Mouse (Mus musculus): ENCODE results near the gene Arrdc2. TPM values are rescaled to one million over a fixed set of nuclear protein-coding genes. Genes with fewer than 3 reads are reported as not detected.
A peak's percentile ranks its signal among the peaks of the same experiment; 100 is the strongest.

Gene Arrdc2
- polyA plus RNA-seq, 1 experiment from 2014 or later, result 3.8 TPM

DNA sequence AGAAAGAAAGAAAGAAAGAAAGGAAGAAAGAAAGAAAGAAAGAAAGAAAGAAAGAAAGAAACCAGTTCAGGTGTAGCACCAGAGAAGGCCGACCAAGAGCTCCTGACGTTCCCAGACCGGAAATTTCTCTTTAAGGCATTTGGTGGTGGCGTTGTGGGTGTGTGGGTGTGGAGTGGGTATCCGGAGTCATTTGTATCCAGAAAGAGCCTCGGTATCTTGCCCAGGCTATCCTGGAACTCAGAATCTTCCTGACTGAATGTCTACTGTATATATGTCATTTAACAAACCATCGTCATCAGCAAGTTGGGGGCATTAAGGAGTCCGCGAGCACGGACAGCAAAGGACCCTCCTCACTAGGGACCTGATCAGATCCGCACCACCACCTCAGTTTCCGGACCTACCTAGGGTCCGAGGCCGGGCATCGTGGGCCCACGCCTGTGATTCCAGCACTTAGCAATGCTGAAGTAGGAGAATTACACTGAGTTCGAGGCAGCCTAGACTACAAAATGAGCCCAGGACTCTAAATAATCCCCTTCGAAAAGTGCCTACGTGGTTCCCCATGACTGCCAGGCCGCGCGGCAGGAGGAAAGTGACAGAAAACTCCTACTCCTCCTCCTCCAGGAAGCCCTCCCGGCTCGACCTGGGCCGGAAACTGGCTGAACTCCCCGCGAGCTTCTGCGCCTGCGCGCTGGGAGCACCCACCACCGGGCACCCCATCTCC is 33.3 kb upstream of the Arrdc2 start:
- Histone ChIP-seq H3K36me3 (peaks cover 5% of the 10 kb centered on the region; the same call in 1 of the 2 replicates), H3K4me1 (peaks cover 47% of the 10 kb centered on the region), H3K9me3 (no peaks in the 10 kb centered on the region), H3K4me3 (peak overlapping the region; percentile 71), H3K27me3 (ENCODE audit: insufficient read depth, poor library complexity, severe bottlenecking) (0 out of 2 replicates have a peak, but pooled peaks cover 5% of the 10 kb centered on the region), H3K27ac (peak overlapping the region; percentile 91)
- WGBS, result 8% methylated on average over 31 of the region's 31 CpGs
- no peak for DNase-seq (ENCODE audit: low spot score)

DNA sequence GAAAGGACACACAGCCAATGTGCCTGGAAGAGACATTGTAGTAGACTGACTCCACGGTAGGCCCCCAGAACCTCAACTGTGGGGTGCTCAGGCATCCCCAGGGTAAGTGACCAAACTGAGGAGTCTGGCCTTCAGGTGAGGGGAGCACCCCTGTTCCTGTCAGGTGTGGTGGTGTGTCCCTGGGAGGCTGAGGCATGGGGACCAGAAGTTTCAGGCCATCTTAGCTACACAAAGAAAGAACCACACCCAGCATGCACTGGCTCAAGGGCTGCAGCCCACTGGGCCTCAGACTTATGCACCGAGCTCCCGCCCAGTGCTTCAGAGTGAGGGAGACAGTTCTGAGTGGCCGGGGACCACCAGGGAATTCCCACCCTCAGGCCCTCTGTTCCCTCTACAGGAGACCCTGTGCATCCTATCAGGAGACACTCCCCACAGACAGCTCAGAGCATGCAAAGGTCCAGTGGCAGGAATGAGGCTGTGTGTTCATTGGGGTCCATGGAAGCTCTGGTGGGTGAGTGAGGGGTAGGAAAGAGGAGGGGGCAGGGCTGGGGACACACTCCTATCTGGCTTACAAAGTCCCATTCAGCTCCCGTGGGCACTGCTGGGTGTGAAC is 31.8 kb upstream of the Arrdc2 start:
- DNase-seq (ENCODE audit: low spot score), result no peak
- H3K27me3 ChIP-seq (ENCODE audit: insufficient read depth, poor library complexity, severe bottlenecking), result 0 out of 2 replicates have a peak, but pooled peaks cover 5% of the 10 kb centered on the region
- peaks cover 51% of the 10 kb centered on the region for H3K4me1 ChIP-seq
- H3K9me3 ChIP-seq, result no peaks in the 10 kb centered on the region
- H3K27ac ChIP-seq, result no peak overlapping the region; the same call in 1 of the 2 replicates
- peaks cover 9% of the 10 kb centered on the region for H3K36me3 ChIP-seq
- 84% methylated on average over 5 of the region's 5 CpGs for WGBS
- peak overlapping the region; percentile 2; the same call in 1 of the 2 replicates for H3K4me3 ChIP-seq

DNA sequence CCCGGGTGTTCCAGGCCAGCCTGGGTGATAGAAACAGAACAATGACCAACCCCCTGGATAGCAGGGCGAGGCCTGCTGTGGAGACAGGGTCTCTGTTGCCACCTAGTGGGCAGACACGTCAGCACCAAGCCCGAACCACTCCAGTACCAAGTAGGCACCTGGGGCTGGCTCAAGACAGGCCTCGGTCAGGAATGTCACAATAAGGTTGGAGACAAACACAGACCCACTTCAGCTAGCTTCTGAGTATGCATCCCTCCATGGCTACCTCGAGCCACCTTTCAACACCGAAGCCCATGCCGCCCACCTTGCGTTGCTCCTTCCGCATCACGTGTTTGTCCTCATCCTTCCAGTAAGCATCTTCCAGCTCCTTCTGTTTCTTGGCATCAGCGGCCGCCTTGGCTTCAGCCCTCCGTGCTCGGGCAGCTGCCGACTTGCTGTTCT is 30.1 kb upstream of the Arrdc2 start:
- peaks cover 65% of the 10 kb centered on the region for H3K4me1 ChIP-seq
- WGBS, result 52% methylated on average over 16 of the region's 16 CpGs
- peaks cover 9% of the 10 kb centered on the region for H3K36me3 ChIP-seq
- H3K27ac ChIP-seq, result peak overlapping the region; percentile 83; the same call in 1 of the 2 replicates
- no peak overlapping the region for H3K4me3 ChIP-seq
- H3K27me3 ChIP-seq (ENCODE audit: insufficient read depth, poor library complexity, severe bottlenecking), result 0 out of 2 replicates have a peak, but pooled peaks cover 6% of the 10 kb centered on the region
- DNase-seq (ENCODE audit: low spot score), result peak; percentile 90
- H3K9me3 ChIP-seq, result no peaks in the 10 kb centered on the region

DNA sequence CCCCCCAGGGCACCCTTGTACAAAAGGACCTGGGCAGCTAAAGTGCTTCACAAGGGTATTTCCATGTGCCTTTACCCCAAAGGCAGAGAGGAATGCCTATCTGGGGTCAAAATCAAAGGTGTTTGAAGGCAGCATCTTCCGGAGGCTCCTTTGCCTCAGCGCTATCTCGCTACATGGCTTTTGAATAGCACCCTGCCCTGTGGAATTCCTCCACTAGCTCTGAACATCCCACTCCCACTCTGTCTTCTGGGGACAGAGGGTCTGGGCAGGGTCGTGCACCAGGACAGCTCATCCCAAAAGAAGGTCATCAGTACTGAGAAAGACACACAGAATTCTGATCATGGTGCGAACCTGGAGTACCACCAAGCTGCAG is 29.7 kb upstream of the Arrdc2 start:
- Histone ChIP-seq H3K36me3 (peaks cover 9% of the 10 kb centered on the region), H3K4me1 (peaks cover 68% of the 10 kb centered on the region), H3K4me3 (peak overlapping the region; percentile 47), H3K27me3 (ENCODE audit: insufficient read depth, poor library complexity, severe bottlenecking) (0 out of 2 replicates have a peak, but pooled peaks cover 10% of the 10 kb centered on the region), H3K27ac (peak overlapping the region; percentile 83), H3K9me3 (no peaks in the 10 kb centered on the region)
- no peak for DNase-seq (ENCODE audit: low spot score)
- 42% methylated on average over 5 of the region's 5 CpGs for WGBS

DNA sequence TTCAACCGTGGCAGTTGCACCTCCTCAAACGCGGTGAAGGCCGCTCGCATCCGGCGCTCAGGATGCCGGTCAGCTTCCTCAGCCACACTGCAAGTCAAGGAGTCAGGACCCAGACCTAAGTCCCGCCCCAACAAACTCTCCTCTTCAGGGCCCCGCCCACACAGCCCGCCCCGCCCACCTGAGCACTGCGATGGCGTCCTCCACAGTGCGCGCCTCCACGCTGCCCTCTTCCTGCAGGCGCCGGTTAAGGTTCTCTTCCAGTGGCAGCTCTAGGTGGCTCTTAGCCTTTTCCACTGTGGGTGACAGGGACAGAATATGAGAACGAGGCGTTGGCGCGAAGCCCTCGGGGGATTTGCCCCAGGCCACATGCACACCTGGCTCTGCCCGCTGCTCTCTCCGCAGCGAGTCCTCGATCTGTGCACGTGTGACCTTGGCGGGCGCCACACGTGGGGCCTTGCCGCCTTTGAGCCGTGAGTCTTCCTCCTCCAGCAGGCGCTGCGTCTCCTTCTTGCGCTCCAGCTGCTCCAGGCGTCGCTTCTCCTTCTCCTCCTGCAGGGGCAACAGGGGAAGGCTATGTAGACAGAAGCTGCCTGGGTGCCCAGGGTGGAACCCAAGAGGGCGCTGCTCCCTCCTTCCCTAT is 29.2 kb upstream of the Arrdc2 start:
- peaks cover 9% of the 10 kb centered on the region for H3K36me3 ChIP-seq
- DNase-seq (ENCODE audit: low spot score), result peak; percentile 91
- WGBS, result 22% methylated on average over 40 of the region's 40 CpGs
- peak overlapping the region; percentile 83 for H3K27ac ChIP-seq
- H3K27me3 ChIP-seq (ENCODE audit: insufficient read depth, poor library complexity, severe bottlenecking), result peaks cover 13% of the 10 kb centered on the region; the same call in 1 of the 2 replicates
- H3K4me3 ChIP-seq, result peak overlapping the region; percentile 47
- H3K4me1 ChIP-seq, result peaks cover 68% of the 10 kb centered on the region
- no peaks in the 10 kb centered on the region for H3K9me3 ChIP-seq

DNA sequence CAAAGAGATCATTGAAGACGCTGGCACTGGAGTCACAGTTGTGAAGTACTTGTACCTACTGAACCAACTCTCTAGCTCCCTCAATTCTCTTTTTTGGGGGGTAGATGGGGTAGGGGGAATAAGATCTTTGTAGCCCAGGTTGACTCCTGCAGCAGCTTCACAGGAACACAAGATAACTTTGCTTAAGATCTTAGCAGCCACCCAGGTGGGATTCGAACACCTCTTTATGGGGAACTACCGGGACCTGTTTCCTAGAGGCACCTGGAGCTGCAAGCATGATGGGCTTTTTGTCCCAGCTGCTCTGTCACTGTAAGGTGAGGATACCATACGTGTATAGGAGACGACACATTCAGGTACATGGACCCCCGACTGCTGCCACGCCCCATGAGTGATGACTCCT is 27.0 kb upstream of the Arrdc2 start:
- Histone ChIP-seq H3K27ac (0 out of 2 replicates have a peak overlapping the region, but pooled peaks have one; percentile 90), H3K36me3 (peaks cover 9% of the 10 kb centered on the region), H3K4me3 (no peak overlapping the region; the same call in 1 of the 2 replicates), H3K27me3 (ENCODE audit: insufficient read depth, poor library complexity, severe bottlenecking) (peaks cover 34% of the 10 kb centered on the region), H3K9me3 (no peaks in the 10 kb centered on the region), H3K4me1 (peaks cover 80% of the 10 kb centered on the region)
- 83% methylated on average over 7 of the region's 7 CpGs for WGBS
- DNase-seq (ENCODE audit: low spot score), result no peak

DNA sequence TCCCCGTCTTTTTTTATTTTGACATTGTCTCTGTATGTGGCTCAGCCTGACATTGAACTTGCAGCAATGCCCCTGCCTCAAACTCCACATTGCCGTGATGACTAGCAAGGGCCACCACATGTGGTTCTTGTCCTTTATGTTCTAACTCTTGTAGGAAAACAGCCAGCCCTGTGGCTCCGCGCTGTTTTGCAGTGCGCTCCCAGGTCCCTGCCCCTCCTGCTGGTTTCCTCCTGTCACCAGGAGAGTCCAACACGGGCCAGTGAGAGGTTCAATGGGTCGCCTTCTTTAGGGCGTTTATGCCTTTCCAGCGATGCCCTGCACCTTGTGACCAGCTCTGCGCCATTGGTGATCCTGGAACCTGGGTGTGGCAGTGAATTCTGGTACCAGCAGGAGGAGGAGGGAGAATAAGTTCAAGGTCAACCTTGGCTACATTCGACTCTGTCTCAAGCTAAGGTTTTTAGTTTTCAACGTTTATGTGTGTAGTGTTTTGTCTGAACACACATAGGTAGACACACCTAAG is 26.5 kb upstream of the Arrdc2 start:
- peaks cover 77% of the 10 kb centered on the region for H3K4me1 ChIP-seq
- no peaks in the 10 kb centered on the region for H3K9me3 ChIP-seq
- H3K27me3 ChIP-seq (ENCODE audit: insufficient read depth, poor library complexity, severe bottlenecking), result peaks cover 39% of the 10 kb centered on the region
- H3K36me3 ChIP-seq, result peaks cover 9% of the 10 kb centered on the region
- no peak for DNase-seq (ENCODE audit: low spot score)
- peak overlapping the region; percentile 90 for H3K27ac ChIP-seq
- peak overlapping the region; percentile 65 for H3K4me3 ChIP-seq
- WGBS, result 4% methylated on average over 12 of the region's 12 CpGs

DNA sequence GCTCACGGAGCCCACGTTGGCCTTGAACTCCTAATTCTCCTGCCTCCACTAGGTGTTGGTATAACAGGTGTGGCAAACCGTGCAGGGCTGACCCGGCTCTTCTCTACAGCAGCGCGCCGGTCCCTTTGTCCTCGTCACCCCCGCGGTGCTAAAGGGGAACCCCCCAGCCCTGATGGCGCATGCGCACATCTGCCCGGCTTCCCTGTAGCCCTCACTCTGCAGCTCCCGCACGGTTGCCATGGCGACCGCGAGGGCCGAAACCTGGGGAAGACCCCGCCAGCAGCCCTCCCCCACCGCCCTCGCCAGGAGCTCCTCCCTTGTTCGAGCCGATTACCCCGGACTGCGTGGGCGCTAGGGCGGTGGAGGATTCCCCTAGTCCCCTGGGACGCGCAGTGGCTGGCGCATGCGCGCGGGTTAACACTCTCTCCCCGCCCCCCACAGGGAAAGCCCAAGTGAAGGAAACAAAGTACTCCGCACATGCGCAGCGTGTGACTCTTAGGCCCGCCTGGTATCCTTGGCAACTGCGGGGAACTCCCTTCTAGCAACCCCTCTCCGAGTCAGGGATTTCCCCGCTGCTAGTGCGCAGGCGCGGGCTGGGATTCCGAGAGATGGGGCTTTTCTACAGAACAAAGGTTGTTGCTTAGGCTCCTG is 26.0 kb upstream of the Arrdc2 start:
- Histone ChIP-seq H3K9me3 (no peaks in the 10 kb centered on the region), H3K27me3 (ENCODE audit: insufficient read depth, poor library complexity, severe bottlenecking) (peaks cover 45% of the 10 kb centered on the region), H3K4me1 (peaks cover 73% of the 10 kb centered on the region), H3K36me3 (peaks cover 9% of the 10 kb centered on the region), H3K27ac (peak overlapping the region; percentile 90), H3K4me3 (peak overlapping the region; percentile 65)
- WGBS, result under 1% methylated on average over 46 of the region's 46 CpGs
- DNase-seq (ENCODE audit: low spot score), result peak; percentile 99

DNA sequence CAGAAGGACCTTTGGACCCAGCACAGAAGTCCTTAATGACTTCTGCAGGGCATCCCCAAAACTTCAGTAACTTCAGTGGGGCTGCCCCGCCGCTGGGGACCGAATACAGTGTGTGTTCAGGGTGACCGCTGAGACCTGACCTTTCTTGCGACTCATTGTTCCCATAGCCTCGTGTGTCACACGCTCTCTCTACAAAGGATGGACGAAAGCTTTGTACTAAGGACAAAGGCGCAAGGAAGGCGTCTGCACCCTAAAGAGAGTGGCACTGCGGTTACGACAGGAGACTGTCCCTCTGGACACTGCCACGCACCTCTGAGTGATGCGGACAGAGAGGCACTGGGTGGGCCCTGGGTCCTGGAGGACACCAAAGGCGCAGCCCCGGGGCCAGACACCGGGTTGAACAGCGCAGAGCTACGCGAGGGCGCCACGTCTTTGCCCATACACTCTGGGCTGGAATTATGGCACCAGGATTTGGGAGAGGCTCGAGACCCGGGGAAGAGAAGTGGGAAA is 25.2 kb upstream of the Arrdc2 start:
- H3K27me3 ChIP-seq (ENCODE audit: insufficient read depth, poor library complexity, severe bottlenecking), result peaks cover 51% of the 10 kb centered on the region
- H3K9me3 ChIP-seq, result no peaks in the 10 kb centered on the region
- H3K27ac ChIP-seq, result peak overlapping the region; percentile 90
- H3K4me1 ChIP-seq, result peaks cover 71% of the 10 kb centered on the region
- peaks cover 9% of the 10 kb centered on the region for H3K36me3 ChIP-seq
- no peak for DNase-seq (ENCODE audit: low spot score)
- 1% methylated on average over 24 of the region's 24 CpGs for WGBS
- peak overlapping the region; percentile 65 for H3K4me3 ChIP-seq

DNA sequence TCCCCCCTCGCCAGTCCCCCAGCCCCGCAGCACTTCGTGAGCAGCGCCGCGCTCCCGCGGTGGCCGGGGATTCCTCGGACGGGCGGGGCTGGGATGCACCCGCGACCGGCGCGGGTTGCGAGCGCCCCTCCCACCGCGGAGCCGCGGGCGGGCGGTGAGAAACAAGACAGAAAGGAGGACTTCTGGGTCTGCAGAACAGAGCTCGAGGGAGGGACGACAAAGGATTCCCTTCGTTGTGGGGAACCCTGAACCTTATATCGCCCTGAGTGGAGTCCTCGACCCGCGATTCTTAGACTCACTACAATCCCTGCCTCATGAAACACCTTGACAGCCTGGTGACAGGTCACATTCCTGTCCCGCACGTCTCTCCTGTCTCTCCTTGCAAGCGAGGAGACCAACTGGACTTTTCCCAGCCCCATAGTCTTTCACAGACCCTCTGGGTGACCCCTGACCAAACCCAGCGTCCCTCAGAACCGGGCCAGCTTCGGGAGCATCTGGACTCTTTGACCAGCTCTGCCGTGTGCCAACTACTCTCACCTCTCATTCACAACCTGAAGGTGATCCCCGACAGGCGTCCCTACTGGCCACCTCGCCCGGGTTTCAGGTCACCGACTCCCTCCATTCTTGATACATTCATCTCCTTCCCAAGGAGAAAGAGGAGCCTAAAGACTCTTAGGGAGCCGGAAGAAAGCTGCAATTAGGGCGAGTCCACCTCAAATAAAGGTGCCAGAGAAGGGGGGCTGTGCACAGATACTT is 24.6 kb upstream of the Arrdc2 start:
- peaks cover 65% of the 10 kb centered on the region for H3K4me1 ChIP-seq
- WGBS, result under 1% methylated on average over 46 of the region's 46 CpGs
- peaks cover 9% of the 10 kb centered on the region for H3K36me3 ChIP-seq
- peak overlapping the region; percentile 65 for H3K4me3 ChIP-seq
- H3K9me3 ChIP-seq, result no peaks in the 10 kb centered on the region
- peak overlapping the region; percentile 90 for H3K27ac ChIP-seq
- DNase-seq (ENCODE audit: low spot score), result no peak
- H3K27me3 ChIP-seq (ENCODE audit: insufficient read depth, poor library complexity, severe bottlenecking), result peaks cover 51% of the 10 kb centered on the region

DNA sequence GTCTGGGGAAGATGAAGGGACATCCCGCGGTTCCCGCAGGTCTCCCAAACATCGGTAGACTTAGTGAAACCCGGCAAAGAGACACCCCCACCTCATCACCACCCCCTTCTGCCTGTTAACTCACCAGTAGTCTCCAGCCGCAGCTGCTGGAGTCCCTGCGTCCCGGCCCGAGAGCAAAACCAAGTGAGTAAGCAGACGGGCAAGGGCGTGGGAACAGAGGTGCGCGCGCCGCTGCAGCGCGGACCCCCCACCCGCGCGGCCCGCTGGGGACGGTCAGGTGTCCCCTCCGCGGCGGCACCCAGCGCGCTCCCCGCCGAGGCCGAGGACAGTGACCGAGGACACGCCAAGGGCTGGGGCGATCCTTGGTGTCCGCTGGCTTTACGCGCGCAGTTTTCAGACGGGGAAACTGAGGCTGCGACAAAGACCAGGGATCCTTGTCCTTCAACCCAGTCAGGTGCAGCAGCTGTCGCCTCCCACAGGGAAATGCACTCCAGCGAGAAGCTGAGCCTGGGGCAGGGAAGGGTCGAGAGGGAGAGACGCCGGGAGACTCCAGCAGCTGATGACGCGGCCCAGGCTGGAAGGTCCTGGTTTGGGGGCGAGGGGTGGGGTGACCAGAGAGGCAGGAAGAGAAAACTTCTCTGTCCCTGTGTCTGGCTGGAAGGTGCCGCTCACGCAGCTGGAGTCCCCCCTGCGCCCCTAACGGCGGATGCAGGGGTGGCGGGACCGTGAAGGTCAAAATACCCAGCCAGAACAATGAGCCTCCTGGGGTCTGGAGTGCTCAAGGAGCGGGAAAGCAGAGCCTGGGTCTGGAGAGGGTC is 23.5 kb upstream of the Arrdc2 start, which contains the start of gene Kcnn1:
Gene Kcnn1 (minus strand): TSS at position 435 of the 818 bp plus-strand sequence.
- H3K36me3 ChIP-seq, result peaks cover 6% of the 10 kb centered on the region
- no peak for DNase-seq (ENCODE audit: low spot score)
- H3K4me1 ChIP-seq, result peaks cover 58% of the 10 kb centered on the region
- H3K4me3 ChIP-seq, result peak within 1 kb of the TSS; percentile 65
- WGBS, result under 1% methylated on average over 55 of the region's 55 CpGs
- no peaks in the 10 kb centered on the region for H3K9me3 ChIP-seq
- peaks cover 54% of the 10 kb centered on the region for H3K27me3 ChIP-seq (ENCODE audit: insufficient read depth, poor library complexity, severe bottlenecking)
- peak within 1 kb of the TSS; percentile 90 for H3K27ac ChIP-seq

Measured in heart, embryonic 10.5 days (tissue).